Mouse (Mus musculus) forebrain, postnatal 0 days (tissue): ENCODE results near the gene Cap2. TPM values are rescaled to one million over a fixed set of nuclear protein-coding genes. Genes with fewer than 3 reads are reported as not detected.

Experiments
- ATAC-seq: fragments of 200-750 bp; cut with Nextera tagmentation; 2 replicates; pipeline ENCODE4 v1.8.0; 2017; ENCODE audit warnings: mild to moderate bottlenecking, moderate library complexity
- DNase-seq: peaks from one replicate; pipeline ENCODE4 v3.0.0-alpha.2; 2015
- H3K27ac ChIP-seq: fragments of 300-500 bp; sonication (generic); 2 replicates; pipeline ENCODE4 v1.5.1; 2014; ENCODE audit warnings: low read depth, mild to moderate bottlenecking, antibody characterized with exemption, low read length, moderate library complexity, mixed read lengths
- H3K27me3 ChIP-seq: fragments of 300-500 bp; sonication (generic); 2 replicates; pipeline ENCODE4 v1.6.1; 2014; ENCODE audit warnings: mild to moderate bottlenecking, low read length, mixed read lengths; ENCODE audit not compliant: insufficient read depth
- H3K36me3 ChIP-seq: fragments of 300-500 bp; sonication (generic); 2 replicates; pipeline ENCODE4 v1.6.1; 2014; ENCODE audit warnings: mild to moderate bottlenecking, moderate library complexity; ENCODE audit not compliant: insufficient read depth
- H3K4me1 ChIP-seq: fragments of 300-500 bp; sonication (generic); 2 replicates; pipeline ENCODE4 v1.6.1; 2014; ENCODE audit warnings: antibody characterized with exemption; ENCODE audit not compliant: insufficient read depth
- H3K4me2 ChIP-seq: fragments of 300-500 bp; sonication (generic); 2 replicates; pipeline ENCODE4 v1.6.1; 2014; ENCODE audit warnings: low read depth, mild to moderate bottlenecking, moderate library complexity
- H3K4me3 ChIP-seq: fragments of 300-500 bp; sonication (generic); 2 replicates; pipeline ENCODE4 v1.5.1; 2014; ENCODE audit warnings: low read depth, low read length, mixed read lengths
- H3K9ac ChIP-seq: fragments of 300-500 bp; sonication (generic); 2 replicates; pipeline ENCODE4 v1.6.1; 2014; ENCODE audit warnings: mild to moderate bottlenecking
- H3K9me3 ChIP-seq: fragments of 300-500 bp; sonication (generic); 2 replicates; pipeline ENCODE4 v1.6.1; 2016; ENCODE audit warnings: low read length
- CTCF ChIP-seq: sonication (generic); IDR thresholded peaks from 2 replicates; pipeline ENCODE4 v1.5.1; 2016; ENCODE audit warnings: antibody characterized with exemption, control low read depth, low read depth
- WGBS: fragments of 180-500 bp; shearing (Covaris S2); extraction: QIAGEN DNeasy Blood & Tissue Kit; methylation state at CpG from one replicate; pipeline ENCODE4 v1.1.7; 2014; 5-methylcytosine and 5-hydroxymethylcytosine counted together
- polyA plus RNA-seq: library from polyadenylated mRNA; unstranded; fragments of >200 nt; fragmentation: Nextera tagmentation; extraction: Ambion mirVana; gene quantifications from 2 replicates; pipeline ENCODE4 v1.2.1, GENCODE M21; 2015
- total RNA-seq: library from RNA; depleted of rRNA; stranded (reverse); fragments of >200 nt; gene quantifications from 2 replicates; pipeline ENCODE4 v1.2.3, GENCODE M21; 2014

Gene Cap2
- total and polyA plus RNA-seq, 2 experiments from 2014 or later: 14.6 to 16.5 TPM

GRCm38 (mm10) chr13:46640608-46641468 is 139.2 kb downstream of the Cap2 start:
- no peak overlapping the region for H3K4me2 ChIP-seq
- DNase-seq: peak; percentile 82
- H3K9ac ChIP-seq: no peak overlapping the region
- WGBS: 32% methylated on average over 10 of the region's 10 CpGs
- H3K27me3 ChIP-seq: no peaks in the 10 kb centered on the region
- peak; percentile 74 for ATAC-seq
- no peaks in the 10 kb centered on the region for H3K4me1 ChIP-seq
- H3K9me3 ChIP-seq: peaks cover 6% of the 10 kb centered on the region; the same call in 1 of the 2 replicates
- no peaks in the 10 kb centered on the region for H3K36me3 ChIP-seq
- no peak overlapping the region for H3K4me3 ChIP-seq
- TF ChIP-seq CTCF: no peak
- H3K27ac ChIP-seq: peak overlapping the region; percentile 67

- WGBS: 90% methylated on average over 4 of the region's 4 CpGs
- no peak overlapping the region for H3K4me2 ChIP-seq
- H3K27ac ChIP-seq: no peak overlapping the region
- no peaks in the 10 kb centered on the region for H3K27me3 ChIP-seq
- DNase-seq (no peak), ATAC-seq (no peak)
- H3K9ac ChIP-seq: no peak overlapping the region
- TF ChIP-seq CTCF: peak; percentile 47
- H3K9me3 ChIP-seq: peaks cover 6% of the 10 kb centered on the region; the same call in 1 of the 2 replicates
- no peak overlapping the region for H3K4me3 ChIP-seq
- no peaks in the 10 kb centered on the region for H3K36me3 ChIP-seq
- no peaks in the 10 kb centered on the region for H3K4me1 ChIP-seq
Measured at GRCm38 (mm10) chr13:46642318-46642717, 140.7 kb downstream of the Cap2 start.

GRCm38 (mm10) chr13:46644175-46644574 is 142.5 kb downstream of the Cap2 start:
- Histone ChIP-seq H3K27me3 (no peaks in the 10 kb centered on the region), H3K36me3 (no peaks in the 10 kb centered on the region), H3K4me3 (no peak overlapping the region), H3K4me1 (no peaks in the 10 kb centered on the region), H3K27ac (no peak overlapping the region), H3K4me2 (no peak overlapping the region), H3K9me3 (0 out of 2 replicates have a peak, but pooled peaks cover 6% of the 10 kb centered on the region), H3K9ac (no peak overlapping the region)
- ATAC-seq (no peak), DNase-seq (no peak)
- TF ChIP-seq CTCF: no peak
- 93% methylated on average over 6 of the region's 6 CpGs for WGBS

- DNase-seq (no peak), ATAC-seq (no peak)
- 0 out of 2 replicates have a peak, but pooled peaks cover 6% of the 10 kb centered on the region for H3K9me3 ChIP-seq
- H3K4me2 ChIP-seq: no peak overlapping the region
- no peak overlapping the region for H3K4me3 ChIP-seq
- no peaks in the 10 kb centered on the region for H3K27me3 ChIP-seq
- TF ChIP-seq CTCF: no peak
- no peak overlapping the region for H3K27ac ChIP-seq
- 74% methylated on average over 6 of the region's 6 CpGs for WGBS
- no peaks in the 10 kb centered on the region for H3K36me3 ChIP-seq
- no peaks in the 10 kb centered on the region for H3K4me1 ChIP-seq
- H3K9ac ChIP-seq: no peak overlapping the region
Measured at GRCm38 (mm10) chr13:46645476-46645875, 143.8 kb downstream of the Cap2 start.

GRCm38 (mm10) chr13:46651853-46652252 is 150.2 kb downstream of the Cap2 start:
- 88% methylated on average over 7 of the region's 7 CpGs for WGBS
- ATAC-seq: no peak
- no peaks in the 10 kb centered on the region for H3K4me1 ChIP-seq

GRCm38 (mm10) chr13:46652671-46653070 is 151.0 kb downstream of the Cap2 start:
- Histone ChIP-seq H3K27ac (no peak overlapping the region), H3K36me3 (no peaks in the 10 kb centered on the region), H3K4me3 (no peak overlapping the region), H3K9ac (no peak overlapping the region), H3K27me3 (no peaks in the 10 kb centered on the region), H3K4me1 (no peaks in the 10 kb centered on the region), H3K4me2 (no peak overlapping the region), H3K9me3 (no peaks in the 10 kb centered on the region)
- 80% methylated on average over 7 of the region's 7 CpGs for WGBS
- no peak for TF ChIP-seq CTCF
- no peak for DNase-seq
- no peak for ATAC-seq

More at GRCm38 (mm10) chr13:46651853-46652252, 150.2 kb downstream of the Cap2 start:
- no peaks in the 10 kb centered on the region for H3K9me3 ChIP-seq
- H3K4me3 ChIP-seq: no peak overlapping the region
- no peak for TF ChIP-seq CTCF
- no peak for DNase-seq
- H3K36me3 ChIP-seq: no peaks in the 10 kb centered on the region
- H3K27me3 ChIP-seq: no peaks in the 10 kb centered on the region
- no peak overlapping the region for H3K4me2 ChIP-seq
- no peak overlapping the region for H3K27ac ChIP-seq
- H3K9ac ChIP-seq: no peak overlapping the region

GRCm38 (mm10) chr13:46653671-46654070 is 152.0 kb downstream of the Cap2 start:
- ATAC-seq: no peak

More at GRCm38 (mm10) chr13:46653671-46654070, 152.0 kb downstream of the Cap2 start:
- no peak overlapping the region for H3K4me3 ChIP-seq
- H3K9me3 ChIP-seq: no peaks in the 10 kb centered on the region
- TF ChIP-seq CTCF: no peak
- DNase-seq: no peak
- WGBS: 54% methylated on average over 4 of the region's 4 CpGs
- H3K36me3 ChIP-seq: no peaks in the 10 kb centered on the region
- H3K4me2 ChIP-seq: no peak overlapping the region
- no peak overlapping the region for H3K27ac ChIP-seq
- H3K9ac ChIP-seq: no peak overlapping the region
- no peaks in the 10 kb centered on the region for H3K4me1 ChIP-seq
- H3K27me3 ChIP-seq: no peaks in the 10 kb centered on the region
